Mouse (Mus musculus) ES-E14 (cell line): ENCODE data around the gene Kat2a. TPM values are rescaled to one million over a fixed set of nuclear protein-coding genes. Genes with fewer than 3 reads are reported as not detected.

Experiments
- DNase-seq: peaks from one replicate; pipeline ENCODE4 v3.0.0-alpha.2; 2013; ENCODE audit warnings: low read depth, low spot score
- H3K27ac ChIP-seq: 2 replicates; pipeline ENCODE4 v1.5.1; 2012; ENCODE audit warnings: low read depth, mild to moderate bottlenecking, low read length, moderate library complexity, mixed read lengths; ENCODE audit not compliant: poor library complexity, insufficient read depth, severe bottlenecking
- H3K36me3 ChIP-seq: 2 replicates; pipeline ENCODE4 v1.6.1; 2012; ENCODE audit warnings: mild to moderate bottlenecking, low read length, moderate library complexity, mixed read lengths; ENCODE audit not compliant: control insufficient read depth, poor library complexity, insufficient read depth, severe bottlenecking
- H3K4me1 ChIP-seq, 2 experiments: fragments of 150-350 bp in 1 of 2; sonication (generic) in 1 of 2; 2 replicates each; pipeline ENCODE4 v1.6.1; 2012; ENCODE audit warnings: low read length in 2 of 2, mild to moderate bottlenecking in 1 of 2, mixed read lengths in 1 of 2; ENCODE audit not compliant: control insufficient read depth in 2 of 2, insufficient read depth in 2 of 2, poor library complexity in 1 of 2
- H3K4me3 ChIP-seq, 2 experiments: fragments of 150-350 bp in 1 of 2; sonication (generic) in 1 of 2; 2 replicates each; pipeline ENCODE4 v1.5.1; 2012; ENCODE audit warnings: low read length in 2 of 2, low read depth in 1 of 2, mild to moderate bottlenecking in 1 of 2, mixed read lengths in 1 of 2; ENCODE audit not compliant: insufficient read depth in 1 of 2, poor library complexity in 1 of 2, severe bottlenecking in 1 of 2
- H3K9ac ChIP-seq: 2 replicates; pipeline ENCODE4 v1.6.1; 2012; ENCODE audit warnings: low read depth, mild to moderate bottlenecking, low read length, mixed read lengths; ENCODE audit not compliant: poor library complexity, insufficient read depth, severe bottlenecking
- H3K9me3 ChIP-seq: fragments of 150-350 bp; sonication (generic); 2 replicates; pipeline ENCODE4 v1.6.1; 2012; ENCODE audit warnings: low read depth, mild to moderate bottlenecking, low read length; ENCODE audit not compliant: control insufficient read depth, insufficient read depth
- CHD2 ChIP-seq: IDR thresholded peaks from 2 replicates; pipeline ENCODE4 v1.6.1; 2014; ENCODE audit warnings: mild to moderate bottlenecking, low read depth, low read length, inconsistent platforms
- HCFC1 ChIP-seq: IDR thresholded peaks from 2 replicates; pipeline ENCODE4 v1.6.1; 2012; ENCODE audit warnings: low read length, inconsistent platforms, borderline replicate concordance; ENCODE audit not compliant: insufficient read depth
- MAFK ChIP-seq: IDR thresholded peaks from 2 replicates; pipeline ENCODE4 v1.6.1; 2014; ENCODE audit warnings: mild to moderate bottlenecking, low read depth, low read length, inconsistent platforms; ENCODE audit not compliant: insufficient read depth
- ZC3H11A ChIP-seq: IDR thresholded peaks from 2 replicates; pipeline ENCODE4 v1.6.1; 2012; ENCODE audit warnings: low read depth, mild to moderate bottlenecking, inconsistent platforms, low read length, borderline replicate concordance
- ZNF384 ChIP-seq: IDR thresholded peaks from 2 replicates; pipeline ENCODE4 v1.6.1; 2012; ENCODE audit warnings: low read depth, low read length, inconsistent platforms
- in situ Hi-C, 2 experiments: fragments of 600-800 bp; cut with MboI; formaldehyde crosslinking; loops; one replicate each; pipeline ENCODE4 v1.15.1; 2025; ENCODE audit warnings: low sequenced_read_pairs in 2 of 2, inconsistent platforms in 1 of 2; ENCODE audit not compliant: unreplicated experiment in 2 of 2
- total RNA-seq: library from RNA; depleted of rRNA; stranded (reverse); fragments of 300-350 nt; gene quantifications from 2 replicates; pipeline ENCODE4 v1.2.3, GENCODE M21; 2012

Kat2a gene
- total RNA-seq, 1 experiment = 44.4 TPM

GRCm38 (mm10) chr11:100684084-100684483 lies 28.2 kb downstream of the Kat2a start:
- in situ Hi-C loops = no loop called here
- H3K36me3 ChIP-seq = no peaks in the 10 kb centered on the region
- H3K27ac ChIP-seq = no peak overlapping the region

GRCm38 (mm10) chr11:100682526-100682925 lies 29.7 kb downstream of the Kat2a start:
- Histone ChIP-seq H3K4me3 (no peak overlapping the region), H3K4me1 (peaks cover 0 to 27% of the 10 kb centered on the region in 2 experiments; a peak in 2 of 4 replicates), H3K9me3 (no peaks in the 10 kb centered on the region), H3K9ac (no peak overlapping the region), H3K36me3 (no peaks in the 10 kb centered on the region), H3K27ac (no peak overlapping the region; the same call in 1 of the 2 replicates)
- TF ChIP-seq HCFC1 (no peak), CHD2 (no peak), ZNF384 (no peak), MAFK (no peak), ZC3H11A (no peak)
- in situ Hi-C loops = no loop called here
- no peak for DNase-seq

More at GRCm38 (mm10) chr11:100684084-100684483, 28.2 kb downstream of the Kat2a start:
- Histone ChIP-seq H3K4me1 (peaks cover 0 to 23% of the 10 kb centered on the region in 2 experiments; a peak in 2 of 4 replicates), H3K9me3 (no peaks in the 10 kb centered on the region), H3K4me3 (no peak overlapping the region), H3K9ac (no peak overlapping the region)
- no peak for TF ChIP-seq CHD2
- no peak for TF ChIP-seq ZNF384
- no peak for TF ChIP-seq ZC3H11A
- no peak for DNase-seq

- in situ Hi-C loops = no loop called here
- TF ChIP-seq MAFK (no peak), ZNF384 (no peak), CHD2 (no peak), ZC3H11A (no peak), HCFC1 (no peak)
- H3K9ac ChIP-seq = no peak overlapping the region
Measured at GRCm38 (mm10) chr11:100681826-100682225, 30.4 kb downstream of the Kat2a start.

GRCm38 (mm10) chr11:100677810-100678209 lies 34.5 kb downstream of the Kat2a start:
- no peak for DNase-seq
- Histone ChIP-seq H3K4me3 (no peak overlapping the region), H3K9ac (no peak overlapping the region; the same call in 1 of the 2 replicates), H3K27ac (no peak overlapping the region), H3K4me1 (peaks cover 3 to 31% of the 10 kb centered on the region in 2 experiments; a peak in 2 of 4 replicates), H3K9me3 (no peaks in the 10 kb centered on the region), H3K36me3 (no peaks in the 10 kb centered on the region)
- in situ Hi-C loops = no loop called here
- TF ChIP-seq ZNF384 = no peak
- TF ChIP-seq HCFC1 = no peak
- TF ChIP-seq ZC3H11A = no peak
- no peak for TF ChIP-seq MAFK
- no peak for TF ChIP-seq CHD2

More at GRCm38 (mm10) chr11:100681826-100682225, 30.4 kb downstream of the Kat2a start:
- no peak overlapping the region for H3K4me3 ChIP-seq
- no peak for DNase-seq
- peak overlapping the region; percentile 3; the same call in 1 of the 2 replicates for H3K27ac ChIP-seq
- H3K9me3 ChIP-seq = no peaks in the 10 kb centered on the region
- no peaks in the 10 kb centered on the region for H3K36me3 ChIP-seq
- peaks cover 0 to 31% of the 10 kb centered on the region in 2 experiments; a peak in 2 of 4 replicates for H3K4me1 ChIP-seq

- H3K9ac ChIP-seq = no peak overlapping the region
- TF ChIP-seq ZC3H11A (no peak), HCFC1 (no peak), CHD2 (no peak), MAFK (no peak), ZNF384 (no peak)
- in situ Hi-C loops = no loop called here
- H3K4me3 ChIP-seq = peak overlapping the region; percentile 20 to 35; a peak in 2 of 4 replicates
- no peaks in the 10 kb centered on the region for H3K36me3 ChIP-seq
- peaks cover 3 to 13% of the 10 kb centered on the region in 2 experiments; a peak in 2 of 4 replicates for H3K4me1 ChIP-seq
- DNase-seq = no peak
- no peak overlapping the region for H3K27ac ChIP-seq
- H3K9me3 ChIP-seq = peaks cover 11% of the 10 kb centered on the region
Measured at GRCm38 (mm10) chr11:100673169-100673568, 39.1 kb downstream of the Kat2a start.
